Mouse (Mus musculus): ENCODE measurements around the gene Manba. TPM values are rescaled to one million over a fixed set of nuclear protein-coding genes. Genes with fewer than 3 reads are reported as not detected.
A peak's percentile ranks its signal among the peaks of the same experiment; 100 is the strongest.

The Manba gene
- polyA plus RNA-seq, 1 experiment from 2014 or later: 10.2 TPM

DNA sequence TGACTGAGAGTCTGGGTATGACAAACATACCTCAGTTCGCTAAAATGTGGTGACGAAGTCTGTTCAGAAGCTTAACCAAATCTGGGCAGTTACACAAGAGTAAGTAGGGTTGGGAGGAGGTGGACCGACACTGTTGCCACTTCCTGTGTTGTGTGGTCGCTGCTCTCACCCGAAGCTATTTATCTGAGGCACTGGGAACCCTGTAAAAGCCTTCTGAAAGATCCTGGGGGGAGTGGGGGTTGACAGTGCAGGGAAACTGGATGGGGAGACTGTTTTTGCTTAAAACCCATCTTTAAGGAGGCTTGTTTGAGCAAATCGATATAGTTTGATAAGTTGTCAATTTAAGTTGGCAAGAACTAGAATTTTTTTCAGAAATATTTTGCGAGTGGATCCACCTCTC lies 45.2 kb upstream of the Manba start:
- no peak for TF ChIP-seq CTCF (IDR thresholded peaks at IDR 0.05; ENCODE audit: low read depth)
- Histone ChIP-seq H3K27ac (ENCODE audit: low read depth) (peak overlapping the region; percentile 100), H3K36me3 (ENCODE audit: insufficient read depth) (peaks cover 34% of the 10 kb centered on the region; the same call in 1 of the 2 replicates), H3K4me2 (peak overlapping the region; percentile 97), H3K4me3 (ENCODE audit: low read depth, low read length) (peak overlapping the region; percentile 89), H3K27me3 (ENCODE audit: insufficient read depth, low read length) (no peaks in the 10 kb centered on the region), H3K9me3 (ENCODE audit: low read depth, low read length) (no peaks in the 10 kb centered on the region), H3K4me1 (ENCODE audit: insufficient read depth) (no peaks in the 10 kb centered on the region), H3K9ac (peak overlapping the region; percentile 98)
- DNase-seq (peak; percentile 62), ATAC-seq (ENCODE audit: insufficient read depth) (no peak)
- WGBS: 7% methylated on average over 7 of the region's 7 CpGs

DNA sequence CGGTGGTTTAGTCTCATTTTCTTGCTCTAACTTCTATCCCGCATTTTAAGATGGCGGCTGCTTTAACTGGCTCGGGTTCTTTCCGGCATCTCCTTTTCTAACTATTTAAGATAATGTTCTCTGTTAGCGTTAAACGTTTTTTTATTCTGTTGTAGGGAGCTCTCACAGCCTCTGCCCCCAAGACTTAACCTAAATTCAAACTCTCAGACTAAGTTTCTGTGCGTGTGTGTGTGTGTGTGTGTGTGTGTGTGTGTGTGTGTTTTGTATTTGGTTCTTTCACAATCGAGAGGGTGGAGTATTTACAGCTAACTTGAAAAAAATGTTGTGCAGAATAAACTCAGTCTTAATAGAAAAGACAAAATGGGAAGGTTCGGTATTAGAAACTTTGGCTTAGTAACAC lies 44.8 kb upstream of the Manba start:
- peak overlapping the region; percentile 97 for H3K4me2 ChIP-seq
- H3K27ac ChIP-seq (ENCODE audit: low read depth): peak overlapping the region; percentile 100; the same call in 1 of the 2 replicates
- TF ChIP-seq CTCF (IDR thresholded peaks at IDR 0.05; ENCODE audit: low read depth): no peak
- no peaks in the 10 kb centered on the region for H3K27me3 ChIP-seq (ENCODE audit: insufficient read depth, low read length)
- no peaks in the 10 kb centered on the region for H3K4me1 ChIP-seq (ENCODE audit: insufficient read depth)
- no peaks in the 10 kb centered on the region for H3K9me3 ChIP-seq (ENCODE audit: low read depth, low read length)
- ATAC-seq (ENCODE audit: insufficient read depth) (no peak), DNase-seq (peak; percentile 42)
- peaks cover 33% of the 10 kb centered on the region; the same call in 1 of the 2 replicates for H3K36me3 ChIP-seq (ENCODE audit: insufficient read depth)
- WGBS: 18% methylated on average over 10 of the region's 10 CpGs
- peak overlapping the region; percentile 98 for H3K9ac ChIP-seq
- H3K4me3 ChIP-seq (ENCODE audit: low read depth, low read length): peak overlapping the region; percentile 89

DNA sequence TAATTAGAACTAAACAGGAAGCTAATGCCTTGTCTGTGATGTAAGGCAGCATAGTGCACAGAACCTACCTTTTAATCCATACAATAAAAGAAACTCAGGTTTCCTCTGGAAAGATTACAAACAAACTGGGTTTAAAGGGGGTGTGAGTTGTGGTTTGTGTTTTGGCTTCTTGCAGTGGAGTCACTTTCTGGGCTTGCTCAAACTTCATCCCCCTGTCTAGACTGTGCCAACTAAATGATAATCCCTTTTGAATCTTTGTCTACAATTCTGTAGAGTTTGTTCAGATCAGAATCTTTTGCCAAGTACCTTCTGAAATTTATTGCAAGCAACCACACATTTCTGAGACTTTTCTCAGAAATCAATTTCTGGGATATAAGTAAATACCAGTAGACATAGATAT lies 40.5 kb upstream of the Manba start:
- Histone ChIP-seq H3K27me3 (ENCODE audit: insufficient read depth, low read length) (no peaks in the 10 kb centered on the region), H3K4me3 (ENCODE audit: low read depth, low read length) (no peak overlapping the region), H3K27ac (ENCODE audit: low read depth) (no peak overlapping the region), H3K9me3 (ENCODE audit: low read depth, low read length) (no peaks in the 10 kb centered on the region), H3K4me1 (ENCODE audit: insufficient read depth) (no peaks in the 10 kb centered on the region), H3K36me3 (ENCODE audit: insufficient read depth) (peaks cover 54% of the 10 kb centered on the region), H3K9ac (no peak overlapping the region), H3K4me2 (no peak overlapping the region)
- no peak for DNase-seq
- ATAC-seq (ENCODE audit: insufficient read depth): no peak
- no peak for TF ChIP-seq CTCF (IDR thresholded peaks at IDR 0.05; ENCODE audit: low read depth)

DNA sequence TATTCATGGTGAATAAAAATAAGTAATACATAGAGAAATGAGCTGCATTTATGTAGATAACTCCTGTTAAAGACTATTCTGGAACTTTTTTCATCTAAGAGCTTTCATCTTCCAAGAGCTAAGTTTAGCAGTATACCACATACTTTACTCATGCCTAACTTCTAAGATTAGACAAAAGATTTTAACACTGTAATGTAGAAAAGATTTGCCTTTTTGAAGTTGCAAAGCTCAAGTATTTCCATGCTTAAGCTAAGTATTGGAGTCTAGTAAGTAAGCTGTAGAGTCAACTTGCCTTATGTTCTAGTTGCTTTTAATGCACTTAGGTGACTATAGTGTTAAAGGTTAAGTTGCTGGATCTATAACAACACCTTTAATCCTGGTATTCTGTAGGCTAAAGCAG lies 26.4 kb upstream of the Manba start:
- Histone ChIP-seq H3K4me3 (ENCODE audit: low read depth, low read length) (no peak overlapping the region), H3K4me1 (ENCODE audit: insufficient read depth) (no peaks in the 10 kb centered on the region), H3K9ac (no peak overlapping the region), H3K27ac (ENCODE audit: low read depth) (no peak overlapping the region), H3K36me3 (ENCODE audit: insufficient read depth) (peaks cover 78% of the 10 kb centered on the region), H3K27me3 (ENCODE audit: insufficient read depth, low read length) (no peaks in the 10 kb centered on the region), H3K9me3 (ENCODE audit: low read depth, low read length) (no peaks in the 10 kb centered on the region), H3K4me2 (no peak overlapping the region)
- TF ChIP-seq CTCF (IDR thresholded peaks at IDR 0.05; ENCODE audit: low read depth): no peak
- no peak for ATAC-seq (ENCODE audit: insufficient read depth)
- DNase-seq: no peak

DNA sequence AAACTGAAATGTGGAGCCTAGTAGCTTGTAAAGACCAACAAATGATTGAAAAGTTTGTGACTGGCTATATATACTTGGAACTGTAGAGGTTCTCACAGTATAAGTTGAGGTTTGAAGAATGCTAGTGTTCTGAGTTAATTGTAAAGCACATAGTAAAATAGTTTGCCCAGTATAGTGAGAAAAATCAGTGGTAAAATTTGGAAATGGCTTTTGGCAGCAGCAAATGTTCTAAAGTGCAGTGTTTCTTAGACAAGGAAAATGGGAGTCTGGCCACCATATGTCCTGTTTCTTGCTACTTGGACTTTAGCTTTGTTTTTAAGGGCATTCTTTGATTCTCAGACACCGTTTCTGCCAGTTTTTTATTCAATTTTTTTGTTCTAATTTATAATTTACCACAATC lies 17.0 kb upstream of the Manba start:
- Histone ChIP-seq H3K27ac (ENCODE audit: low read depth) (no peak overlapping the region), H3K36me3 (ENCODE audit: insufficient read depth) (peaks cover 22% of the 10 kb centered on the region), H3K4me2 (no peak overlapping the region), H3K9me3 (ENCODE audit: low read depth, low read length) (no peaks in the 10 kb centered on the region), H3K4me3 (ENCODE audit: low read depth, low read length) (no peak overlapping the region), H3K4me1 (ENCODE audit: insufficient read depth) (no peaks in the 10 kb centered on the region), H3K9ac (no peak overlapping the region), H3K27me3 (ENCODE audit: insufficient read depth, low read length) (no peaks in the 10 kb centered on the region)
- 93% methylated on average over 1 of the region's 1 CpGs for WGBS
- no peak for TF ChIP-seq CTCF (IDR thresholded peaks at IDR 0.05; ENCODE audit: low read depth)
- DNase-seq (no peak), ATAC-seq (ENCODE audit: insufficient read depth) (no peak)

DNA sequence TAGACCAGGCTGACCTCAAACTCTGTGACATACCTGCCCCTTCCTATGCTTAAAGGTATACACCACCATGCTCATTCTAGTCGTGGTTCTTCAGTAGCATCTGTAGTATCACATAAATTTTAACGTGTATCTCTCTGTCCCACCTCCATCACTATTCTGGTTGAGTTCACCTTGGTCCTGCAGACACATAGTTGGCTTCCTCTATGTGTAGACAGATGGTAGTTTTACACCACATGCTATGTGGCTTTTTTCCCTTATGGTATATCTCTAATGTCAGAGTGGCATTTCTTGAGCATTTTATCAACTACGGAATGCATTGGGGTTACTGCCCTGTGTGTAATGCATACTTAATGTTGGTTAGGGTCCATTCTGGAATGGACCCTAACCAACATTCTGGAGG lies 16.3 kb upstream of the Manba start:
- Histone ChIP-seq H3K9ac (no peak overlapping the region), H3K27ac (ENCODE audit: low read depth) (no peak overlapping the region), H3K9me3 (ENCODE audit: low read depth, low read length) (no peaks in the 10 kb centered on the region), H3K36me3 (ENCODE audit: insufficient read depth) (peaks cover 16% of the 10 kb centered on the region), H3K27me3 (ENCODE audit: insufficient read depth, low read length) (no peaks in the 10 kb centered on the region), H3K4me3 (ENCODE audit: low read depth, low read length) (no peak overlapping the region), H3K4me2 (no peak overlapping the region), H3K4me1 (ENCODE audit: insufficient read depth) (no peaks in the 10 kb centered on the region)
- DNase-seq: no peak
- TF ChIP-seq CTCF (IDR thresholded peaks at IDR 0.05; ENCODE audit: low read depth): no peak
- ATAC-seq (ENCODE audit: insufficient read depth): peak; percentile 38
- WGBS: 47% methylated on average over 3 of the region's 3 CpGs

DNA sequence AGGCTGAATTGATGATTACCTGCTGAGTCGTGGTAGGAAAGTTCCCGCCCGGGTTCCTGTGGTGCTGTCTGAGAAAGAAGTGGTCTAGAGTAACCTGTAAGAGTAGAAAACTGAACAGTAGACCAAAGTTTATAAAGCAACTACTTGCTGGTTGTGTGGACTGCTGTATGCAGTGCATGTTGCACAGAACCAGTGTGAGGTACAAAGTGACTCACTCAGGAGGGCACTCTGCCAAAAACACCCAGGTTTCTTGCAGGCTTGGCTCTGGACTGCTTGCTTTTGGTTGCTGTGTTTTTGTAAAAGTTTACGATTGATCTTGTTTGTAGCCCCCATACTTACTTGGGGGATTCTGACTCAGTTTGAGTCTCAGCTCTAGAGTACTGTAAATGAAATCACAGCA lies 15.4 kb upstream of the Manba start:
- H3K4me3 ChIP-seq (ENCODE audit: low read depth, low read length): no peak overlapping the region
- H3K4me1 ChIP-seq (ENCODE audit: insufficient read depth): no peaks in the 10 kb centered on the region
- ATAC-seq (ENCODE audit: insufficient read depth) (peak; percentile 70; the same call in 1 of the 2 replicates), DNase-seq (peak; percentile 74)
- no peak overlapping the region for H3K27ac ChIP-seq (ENCODE audit: low read depth)
- no peak overlapping the region for H3K9ac ChIP-seq
- H3K4me2 ChIP-seq: no peak overlapping the region
- no peak for TF ChIP-seq CTCF (IDR thresholded peaks at IDR 0.05; ENCODE audit: low read depth)
- no peaks in the 10 kb centered on the region for H3K27me3 ChIP-seq (ENCODE audit: insufficient read depth, low read length)
- H3K36me3 ChIP-seq (ENCODE audit: insufficient read depth): peaks cover 9% of the 10 kb centered on the region
- no peaks in the 10 kb centered on the region for H3K9me3 ChIP-seq (ENCODE audit: low read depth, low read length)
- WGBS: 35% methylated on average over 4 of the region's 4 CpGs

DNA sequence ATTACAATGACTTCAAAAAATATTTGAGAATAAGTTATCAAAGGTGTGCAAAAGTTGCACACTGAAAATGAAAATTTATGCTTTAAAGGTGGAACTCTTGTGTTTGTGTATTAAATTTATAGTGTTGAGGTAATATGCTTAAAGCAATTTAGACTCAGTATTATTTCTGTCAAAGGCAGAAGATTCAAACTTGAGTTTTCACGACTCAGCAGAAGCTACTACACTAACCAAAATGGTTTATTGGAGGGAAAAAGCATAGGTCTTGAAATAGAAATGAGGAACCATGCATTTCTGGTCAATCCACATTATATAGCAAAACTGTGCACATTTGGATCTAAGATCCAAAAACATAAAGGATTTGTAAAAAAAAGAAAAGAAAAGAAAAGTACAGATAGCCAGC lies 14.6 kb upstream of the Manba start:
- ATAC-seq (ENCODE audit: insufficient read depth) (no peak), DNase-seq (no peak)
- Histone ChIP-seq H3K9ac (no peak overlapping the region), H3K9me3 (ENCODE audit: low read depth, low read length) (no peaks in the 10 kb centered on the region), H3K4me1 (ENCODE audit: insufficient read depth) (no peaks in the 10 kb centered on the region), H3K27ac (ENCODE audit: low read depth) (no peak overlapping the region), H3K4me3 (ENCODE audit: low read depth, low read length) (no peak overlapping the region), H3K27me3 (ENCODE audit: insufficient read depth, low read length) (no peaks in the 10 kb centered on the region), H3K36me3 (ENCODE audit: insufficient read depth) (peaks cover 9% of the 10 kb centered on the region), H3K4me2 (no peak overlapping the region)
- TF ChIP-seq CTCF (IDR thresholded peaks at IDR 0.05; ENCODE audit: low read depth): no peak
- WGBS: 69% methylated on average over 1 of the region's 1 CpGs

All from lung, embryonic 14.5 days (tissue).